Mouse (Mus musculus): ENCODE results near the gene Rpl39. TPM values are rescaled to one million over a fixed set of nuclear protein-coding genes. Genes with fewer than 3 reads are reported as not detected.

The Rpl39 gene
- polyA plus RNA-seq (2017; shearing (Covaris generic)) = 449 TPM

GRCm38 (mm10) chrX:37084927-37085660 is at the start of gene Rpl39:
Rpl39 (minus strand) TSS chrX:37085402.

GRCm38 (mm10) chrX:37126671-37127358 is 41.6 kb upstream of the Rpl39 start, which contains the start of gene Nkap:
Nkap (plus strand) TSS chrX:37126795.

GRCm38 (mm10) chrX:37110193-37110880 is 25.1 kb upstream of the Rpl39 start, which contains the start of gene Upf3b:
Upf3b (minus strand) TSS chrX:37110322.

GRCm38 (mm10) chrX:37048066-37048889 is 36.9 kb downstream of the Rpl39 start, which contains the start of gene Sowahd:
Sowahd (plus strand) TSS chrX:37048845.

Other genes with a start within 250 kb of the Rpl39 start
- 108 TPM for gene Ube2a, start 211.5 kb downstream of the Rpl39 start, polyA plus RNA-seq (2017; shearing (Covaris generic))
- 26.2 TPM for gene C330007P06Rik, start 211.3 kb downstream of the Rpl39 start, polyA plus RNA-seq (2017; shearing (Covaris generic))
- gene Nkrf, start 182.5 kb downstream of the Rpl39 start, polyA plus RNA-seq (2017; shearing (Covaris generic)) = 2.1 TPM
- gene Sept6, start 93.6 kb downstream of the Rpl39 start, polyA plus RNA-seq (2017; shearing (Covaris generic)) = 115 TPM
- gene Sowahd, start 36.6 kb downstream of the Rpl39 start, polyA plus RNA-seq (2017; shearing (Covaris generic)) = not detected
- gene Upf3b, start 24.9 kb upstream of the Rpl39 start, polyA plus RNA-seq (2017; shearing (Covaris generic)) = 19.7 TPM
- 25.7 TPM for gene Nkap, start 41.4 kb upstream of the Rpl39 start, polyA plus RNA-seq (2017; shearing (Covaris generic))
- not detected for gene Akap14, start 83.4 kb upstream of the Rpl39 start, polyA plus RNA-seq (2017; shearing (Covaris generic))
- gene Ndufa1, start 105.8 kb upstream of the Rpl39 start, polyA plus RNA-seq (2017; shearing (Covaris generic)) = 234 TPM
- gene Rnf113a1, start 105.8 kb upstream of the Rpl39 start, polyA plus RNA-seq (2017; shearing (Covaris generic)) = 13.2 TPM
- gene Gm9, start 125.6 kb upstream of the Rpl39 start, polyA plus RNA-seq (2017; shearing (Covaris generic)) = not detected
- not detected for gene Rhox1, start 136.9 kb upstream of the Rpl39 start, polyA plus RNA-seq (2017; shearing (Covaris generic))
- not detected for gene Rhox2a, start 159.6 kb upstream of the Rpl39 start, polyA plus RNA-seq (2017; shearing (Covaris generic))
- gene Rhox3a, start 164.5 kb upstream of the Rpl39 start, polyA plus RNA-seq (2017; shearing (Covaris generic)) = not detected
- gene Rhox4a, start 179.9 kb upstream of the Rpl39 start, polyA plus RNA-seq (2017; shearing (Covaris generic)) = not detected

Data from CD4-positive, CD25-positive, alpha-beta regulatory T cell (primary cell).